Mouse (Mus musculus) mouse trophoblast stem cell (cell line): ENCODE data around the gene Rhobtb1.

Experiments
- in situ Hi-C, 2 experiments: fragments of 300-500 bp; cut with MseI, MboI; formaldehyde crosslinking; loops; 2 replicates in 1 of 2; 3 replicates in 1 of 2; pipeline ENCODE4 v1.15.1; 2025

The Rhobtb1 gene

DNA sequence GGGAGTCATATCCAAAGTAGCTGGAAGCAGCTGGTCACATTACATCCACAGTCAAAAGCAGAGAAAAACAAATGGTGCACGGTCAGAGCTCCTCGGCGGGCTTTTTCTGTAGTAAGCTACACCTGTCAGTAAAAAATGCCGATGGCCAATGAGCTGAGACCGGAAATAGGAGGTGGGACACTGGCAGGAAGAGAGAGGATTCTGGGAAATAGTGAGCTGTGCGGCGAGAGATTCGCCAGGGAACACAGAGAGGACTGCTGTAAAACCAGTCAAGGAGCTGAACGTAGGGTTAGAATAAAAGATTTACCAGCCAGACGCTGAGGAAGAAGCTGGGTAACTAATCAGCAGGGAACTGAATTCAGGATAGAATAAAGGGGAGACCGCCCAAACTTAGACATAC is 167.3 kb downstream of the Rhobtb1 start:
- in situ Hi-C loops, result loop anchor here (10.0 to 25.0 kb wide), 2 partner anchors 134 to 406 kb away; no protein-coding TSS in a partner anchor

- in situ Hi-C loops, result loop anchor here in 1 of 2 experiments (25.0 kb wide), 1 partner anchor 409 kb away; no protein-coding TSS in a partner anchor
Observed at GRCm38 (mm10) chr10:69320667-69321518, 169.7 kb downstream of the Rhobtb1 start.

- in situ Hi-C loops, result loop anchor here in 1 of 2 experiments (25.0 kb wide), 1 partner anchor 409 kb away; no protein-coding TSS in a partner anchor
Observed at GRCm38 (mm10) chr10:69321519-69322035, 170.3 kb downstream of the Rhobtb1 start.

- in situ Hi-C loops, result loop anchor here in 1 of 2 experiments (25.0 kb wide), 1 partner anchor 412 kb away; no protein-coding TSS in a partner anchor
Observed at GRCm38 (mm10) chr10:69323986-69324385, 172.8 kb downstream of the Rhobtb1 start.

- in situ Hi-C loops, result loop anchor here in 1 of 2 experiments (25.0 kb wide), 1 partner anchor 413 kb away; no protein-coding TSS in a partner anchor
Observed at GRCm38 (mm10) chr10:69324816-69325215, 173.6 kb downstream of the Rhobtb1 start.

DNA sequence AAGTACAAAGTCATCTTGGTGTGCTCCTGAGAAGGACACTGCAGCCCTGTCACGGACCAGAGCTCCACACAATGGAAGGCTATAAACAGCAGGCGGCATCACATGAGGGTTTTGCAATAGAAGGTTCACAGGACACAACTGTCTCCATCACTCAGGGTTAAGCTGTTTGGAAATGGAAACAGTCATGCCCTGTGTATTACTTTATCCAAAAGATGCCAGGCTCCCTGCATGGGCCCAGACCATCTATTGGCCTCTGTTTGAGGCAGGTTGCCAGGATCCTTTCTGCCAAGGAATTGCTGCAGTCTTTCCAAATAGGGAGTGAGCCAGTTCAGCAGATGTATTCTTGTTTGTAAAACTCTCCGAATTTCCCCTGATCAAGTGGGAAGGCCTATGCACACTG is 175.2 kb downstream of the Rhobtb1 start:
- in situ Hi-C loops, result no loop called here

DNA sequence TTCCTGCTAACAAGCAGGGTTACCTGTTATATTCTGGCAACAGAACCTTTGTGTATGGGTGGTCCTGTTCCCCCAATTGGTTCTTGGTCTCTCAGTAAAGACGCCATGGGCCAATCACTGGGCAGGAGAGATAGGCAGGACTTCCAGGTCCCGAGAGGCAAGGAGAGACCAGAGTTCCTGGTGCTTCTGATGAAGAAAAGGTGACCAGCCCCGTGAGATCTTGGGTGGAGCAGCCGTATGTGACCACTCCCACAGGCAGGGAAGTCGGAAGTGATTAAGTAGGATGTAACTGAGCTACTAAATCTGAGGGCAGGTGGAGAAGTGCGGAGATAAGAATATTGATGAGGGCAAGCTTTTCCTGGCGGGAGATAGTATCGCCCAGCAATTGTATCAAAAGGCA is 176.1 kb downstream of the Rhobtb1 start:
- in situ Hi-C loops, result no loop called here

DNA sequence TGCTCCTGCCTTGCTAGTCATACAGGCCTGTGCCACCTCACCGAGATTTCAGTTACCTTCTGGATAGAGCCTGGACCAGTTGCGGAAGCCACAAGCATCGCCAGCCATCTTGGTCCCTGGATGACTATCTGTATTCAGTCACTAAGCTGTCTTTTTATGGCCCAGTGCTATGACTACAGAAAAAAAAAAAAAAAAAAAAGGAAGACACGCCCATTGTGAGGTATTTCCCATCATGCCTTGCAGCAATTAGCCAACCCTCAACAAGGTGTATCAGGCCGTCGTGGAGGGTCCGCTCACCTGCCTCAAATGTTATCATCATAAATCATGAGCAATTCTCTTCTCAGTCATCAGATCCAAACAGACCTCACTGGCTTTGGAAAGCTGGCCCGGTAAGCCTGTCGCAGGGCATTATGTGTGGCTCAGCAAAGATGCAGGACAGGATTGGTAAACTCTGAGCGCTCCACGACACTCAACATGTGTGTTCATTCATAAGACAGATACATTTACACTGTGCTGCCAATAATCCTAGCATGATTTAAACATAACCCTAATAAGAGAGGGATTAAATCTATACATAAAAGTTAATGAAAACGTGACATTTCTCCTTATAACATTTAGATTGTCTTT is 176.9 kb downstream of the Rhobtb1 start:
- in situ Hi-C loops, result no loop called here

DNA sequence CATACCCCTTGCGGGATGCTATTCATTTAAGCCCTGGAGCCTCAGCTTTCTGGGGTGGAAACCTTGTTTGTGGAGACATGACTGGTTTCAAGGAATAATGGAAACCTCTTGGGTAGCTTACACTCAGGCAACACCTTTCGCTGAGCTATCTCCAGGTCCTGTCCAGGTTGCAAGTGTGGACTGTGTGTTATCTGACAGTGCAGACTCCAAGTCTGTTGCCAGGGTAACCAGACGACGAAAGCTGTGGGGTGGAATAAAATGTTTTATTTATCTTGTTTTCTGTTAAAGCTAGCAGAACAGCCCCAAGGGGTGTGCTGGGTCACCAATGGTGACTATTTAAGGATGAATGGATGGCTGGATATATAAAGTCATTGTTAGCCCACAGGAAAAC is 177.4 kb downstream of the Rhobtb1 start:
- in situ Hi-C loops, result no loop called here

DNA sequence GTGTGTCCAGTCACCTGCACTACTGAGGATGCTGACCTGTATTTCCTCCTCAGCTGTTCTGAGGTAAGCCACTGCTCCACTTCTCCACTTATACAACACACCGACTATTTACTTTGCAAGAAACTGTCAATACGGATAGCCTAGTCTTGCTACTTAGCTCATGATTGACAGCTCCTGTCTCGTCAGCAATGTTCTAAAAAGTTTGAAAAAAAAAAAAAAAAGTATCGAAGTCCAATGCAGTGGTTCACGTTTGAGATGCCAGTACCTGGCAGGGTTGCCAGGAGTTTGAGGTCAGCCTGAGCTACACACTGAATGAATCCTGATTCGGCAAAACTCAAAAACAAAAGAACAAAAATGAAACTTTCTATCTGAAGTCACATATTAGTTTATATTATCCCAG is 180.0 kb downstream of the Rhobtb1 start:
- in situ Hi-C loops, result no loop called here

DNA sequence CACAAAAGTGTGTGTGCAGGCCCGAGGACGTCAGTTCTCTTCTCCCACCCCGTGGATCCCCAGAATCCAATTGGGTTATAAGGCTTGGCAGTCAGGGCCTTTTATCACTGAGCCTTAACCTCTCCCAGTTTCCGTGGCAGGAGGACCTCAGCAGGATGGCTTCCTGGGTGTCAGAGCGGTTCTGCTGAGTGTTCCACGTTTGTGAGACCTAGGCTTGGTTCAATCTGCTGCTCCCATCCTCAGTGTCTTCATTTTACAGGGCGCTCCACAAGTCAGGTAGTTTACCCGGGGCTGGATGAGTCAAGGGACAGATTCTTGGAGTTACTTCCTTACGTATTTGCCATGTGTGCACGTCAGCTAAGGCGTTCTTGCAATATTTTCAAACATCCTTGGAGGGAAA is 182.0 kb downstream of the Rhobtb1 start:
- in situ Hi-C loops, result no loop called here

GRCm38 (mm10) chr10:69334271-69335194 is 183.3 kb downstream of the Rhobtb1 start:
- in situ Hi-C loops, result no loop called here

- in situ Hi-C loops, result no loop called here
Observed at GRCm38 (mm10) chr10:69335195-69335536, 183.9 kb downstream of the Rhobtb1 start.

DNA sequence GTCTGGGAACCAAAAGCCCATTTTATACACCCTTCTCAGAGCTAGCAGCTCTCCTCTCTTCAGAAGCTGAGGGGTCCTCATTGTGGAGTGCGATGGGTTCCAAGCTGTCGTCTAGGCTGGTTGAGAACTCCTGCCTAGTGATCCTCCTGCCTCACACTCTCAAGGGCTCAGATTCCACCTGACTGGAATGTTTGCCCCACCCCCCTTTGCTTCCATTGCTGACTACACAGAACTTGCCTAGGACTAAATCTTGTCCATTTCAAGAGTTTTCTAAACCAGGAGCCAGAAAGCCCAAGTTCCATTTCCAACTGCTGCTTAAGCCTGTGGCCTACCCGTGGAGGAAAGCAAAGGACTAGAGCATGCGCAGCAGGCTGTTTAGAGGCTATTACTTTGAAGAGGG is 184.4 kb downstream of the Rhobtb1 start:
- in situ Hi-C loops, result no loop called here

DNA sequence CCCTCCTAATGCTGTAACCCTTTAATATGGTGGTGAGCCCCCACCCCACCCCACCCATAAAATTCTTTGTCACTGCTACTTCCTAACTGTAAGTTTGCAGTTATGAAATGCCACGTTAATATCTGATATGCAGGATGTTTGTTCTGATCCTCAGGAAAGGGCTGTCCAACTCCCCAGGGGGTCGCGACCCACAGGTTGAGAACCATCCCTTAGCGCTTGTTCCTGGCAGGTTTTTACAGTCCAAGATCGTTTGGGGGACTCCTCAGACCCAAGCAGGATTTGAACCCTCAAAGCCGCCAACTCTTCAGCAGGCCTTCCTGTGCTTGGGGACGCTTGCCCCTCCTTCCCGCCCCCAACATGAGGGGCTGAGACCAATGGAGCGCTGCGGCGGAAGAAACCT is 185.0 kb downstream of the Rhobtb1 start:
- in situ Hi-C loops, result no loop called here

DNA sequence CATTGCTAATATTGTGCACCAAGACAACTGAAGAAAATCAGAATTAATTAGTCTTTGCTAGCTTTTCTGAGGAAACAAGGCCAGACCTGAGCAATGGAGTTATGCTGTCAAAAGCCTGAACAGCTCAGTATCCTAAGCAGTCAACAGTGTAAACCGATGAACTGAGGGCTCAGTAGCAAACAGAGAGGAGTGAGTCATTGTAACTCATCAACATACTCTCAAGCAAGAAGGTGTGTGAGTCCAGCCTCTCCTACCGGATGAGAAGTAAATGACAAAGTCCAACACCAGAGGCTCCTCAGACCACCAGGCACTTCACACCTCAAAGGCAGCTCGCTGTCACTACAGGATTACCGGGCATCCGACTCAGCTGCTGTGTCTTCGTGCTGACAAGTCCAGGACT is 188.8 kb downstream of the Rhobtb1 start:
- in situ Hi-C loops, result no loop called here
